Mouse (Mus musculus) granulocyte monocyte progenitor cell, adult 5-6 weeks (primary cell): ENCODE measurements at regions not wholly inside any gene's neighbourhood (a gene's known extent, or its start where the extent isn't known, plus 50 kb on each side); places are given as distances from the start of the nearest gene placed in this dataset.
A peak's percentile ranks its signal among the peaks of the same experiment; 100 is the strongest.

Experiments used
- ATAC-seq: replicated peaks from 2 replicates; pipeline ENCODE4 v1.8.0; 2016; ENCODE audit warnings: mild to moderate bottlenecking, moderate TSS enrichment, inconsistent platforms; ENCODE audit not compliant: poor library complexity, severe bottlenecking

- no peak for ATAC-seq
Observed at GRCm38 (mm10) chr14:76829161-76829510, 207.4 kb upstream of the Ccdc122 start.

- ATAC-seq = peak; percentile 67
Observed at GRCm38 (mm10) chr14:76828453-76829160, 208.0 kb upstream of the Ccdc122 start.

GRCm38 (mm10) chr14:76824066-76824465 is 212.5 kb upstream of the Ccdc122 start:
- no peak for ATAC-seq

GRCm38 (mm10) chr14:76822766-76823325 is 213.7 kb upstream of the Ccdc122 start:
- ATAC-seq = peak; percentile 73; the same call in 1 of the 2 replicates

- no peak for ATAC-seq
Observed at GRCm38 (mm10) chr14:76821892-76822291, 214.7 kb upstream of the Ccdc122 start.

- ATAC-seq = no peak
Observed at GRCm38 (mm10) chr14:76821484-76821883, 215.1 kb upstream of the Ccdc122 start.

- ATAC-seq = no peak
Observed at GRCm38 (mm10) chr14:76820989-76821388, 215.6 kb upstream of the Ccdc122 start.

GRCm38 (mm10) chr14:76819690-76820089 is 216.9 kb upstream of the Ccdc122 start:
- ATAC-seq = no peak

- peak; percentile 69 for ATAC-seq
Observed at GRCm38 (mm10) chr14:76818256-76819010, 218.1 kb upstream of the Ccdc122 start.

- no peak for ATAC-seq
Observed at GRCm38 (mm10) chr14:76817189-76817772, 219.3 kb upstream of the Ccdc122 start.

- ATAC-seq = no peak
Observed at GRCm38 (mm10) chr14:76816666-76817065, 219.9 kb upstream of the Ccdc122 start.

GRCm38 (mm10) chr14:76812155-76812875 is 224.3 kb upstream of the Ccdc122 start:
- ATAC-seq = no peak

- ATAC-seq = no peak
Observed at GRCm38 (mm10) chr14:76810697-76811589, 225.6 kb upstream of the Ccdc122 start.

- no peak for ATAC-seq
Observed at GRCm38 (mm10) chr14:76810041-76810440, 226.5 kb upstream of the Ccdc122 start.

- ATAC-seq = no peak
Observed at GRCm38 (mm10) chr14:76809411-76809810, 227.2 kb upstream of the Ccdc122 start.

- ATAC-seq = no peak
Observed at GRCm38 (mm10) chr14:76805151-76805785, 231.3 kb upstream of the Ccdc122 start.

- ATAC-seq = no peak
Observed at GRCm38 (mm10) chr14:76804447-76805150, 232.0 kb upstream of the Ccdc122 start.

GRCm38 (mm10) chr14:76800181-76800580 is 236.4 kb upstream of the Ccdc122 start:
- no peak for ATAC-seq
